8 mouse cellular contexts compared by ENCODE assay signal in the genomic region with DNA sequence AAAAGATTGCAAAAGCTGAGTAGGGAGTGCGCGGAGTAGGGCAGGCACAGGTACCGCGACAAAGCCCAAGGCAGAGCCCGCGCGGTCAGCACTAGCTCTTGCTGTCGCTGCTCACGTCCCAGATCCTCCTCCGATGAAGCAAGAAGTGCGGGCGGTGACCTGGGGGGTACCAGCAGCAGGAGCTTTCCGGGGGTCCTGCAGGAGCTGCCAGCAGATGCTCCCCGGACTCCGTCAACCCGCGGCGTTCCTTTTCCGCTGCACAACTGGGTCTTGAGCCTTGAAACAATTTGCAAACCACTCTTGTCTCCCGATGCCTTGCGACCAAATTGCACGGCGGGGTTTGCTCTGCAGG. TPM values are rescaled to one million over a fixed set of nuclear protein-coding genes. Genes with fewer than 3 reads are reported as not detected.
DNase-seq lines count a peak whose midpoint lies in the region; ATAC-seq and TF ChIP-seq lines count a peak whose summit lies in the region.

No protein-coding gene starts in this region.

- ATAC-seq in lung, embryonic 14.5 days (ENCODE audit: insufficient read depth) = peak; percentile 21
- peak; percentile 15 for ATAC-seq in common myeloid progenitor, adult 5-6 weeks (replicated peaks; ENCODE audit: low read depth, poor library complexity, severe bottlenecking)
- ATAC-seq in heart, embryonic 14.5 days (ENCODE audit: insufficient number of reproducible peaks, insufficient read depth, low FRiP score, low read depth) = no peak; the same call in 1 of the 2 replicates
- ATAC-seq in limb, embryonic 12.5 days (ENCODE audit: insufficient number of reproducible peaks, insufficient read depth, low FRiP score, low TSS enrichment, low read depth) = peak; percentile 38
- peak; percentile 57 for ATAC-seq in midbrain, embryonic 15.5 days (replicated peaks)

- WGBS in lung, embryonic 14.5 days = under 1% methylated on average over 23 of the region's 23 CpGs
- WGBS in heart, embryonic 14.5 days = under 1% methylated on average over 23 of the region's 23 CpGs
- WGBS in limb, embryonic 12.5 days = under 1% methylated on average over 23 of the region's 23 CpGs
- under 1% methylated on average over 23 of the region's 23 CpGs for WGBS in midbrain, embryonic 15.5 days

- H3K36me3 ChIP-seq in lung, embryonic 14.5 days (ENCODE audit: insufficient read depth) = no peaks in the 10 kb centered on the region
- H3K36me3 ChIP-seq in heart, embryonic 14.5 days (ENCODE audit: control insufficient read depth, insufficient read depth, low read length) = no peaks in the 10 kb centered on the region
- H3K36me3 ChIP-seq in limb, embryonic 12.5 days = no peaks in the 10 kb centered on the region
- H3K36me3 ChIP-seq in midbrain, embryonic 15.5 days (replicated peaks) = no peaks in the 10 kb centered on the region
- no peaks in the 10 kb centered on the region for H3K36me3 ChIP-seq in testis, adult 2 months (ENCODE audit: control insufficient read depth, insufficient read depth, low read length)

- H3K4me2 ChIP-seq in lung, embryonic 14.5 days = peak overlapping the region; percentile 68
- H3K4me2 ChIP-seq in heart, embryonic 14.5 days (ENCODE audit: low read length) = peak overlapping the region; percentile 80
- peak overlapping the region; percentile 72 for H3K4me2 ChIP-seq in limb, embryonic 12.5 days
- peak overlapping the region; percentile 62 for H3K4me2 ChIP-seq in midbrain, embryonic 15.5 days

- H3K27ac ChIP-seq in lung, embryonic 14.5 days (ENCODE audit: low read depth) = peak overlapping the region; percentile 93
- H3K27ac ChIP-seq in heart, embryonic 14.5 days (replicated peaks in 1 of 2; ENCODE audit: control insufficient read depth in 1 of 2, insufficient read depth in 1 of 2, low read depth in 2 of 2, low read length in 2 of 2) = peak overlapping the region; percentile 97 to 98
- peak overlapping the region; percentile 96 for H3K27ac ChIP-seq in limb, embryonic 12.5 days
- H3K27ac ChIP-seq in midbrain, embryonic 15.5 days = peak overlapping the region; percentile 98
- H3K27ac ChIP-seq in testis, adult 2 months (ENCODE audit: control insufficient read depth, insufficient read depth, low read depth, low read length) = peak overlapping the region; percentile 79

- DNase-seq in lung, embryonic 14.5 days = no peak
- no peak for DNase-seq in lung, postnatal 25 days (ENCODE audit: low spot score)
- no peak for DNase-seq in natural killer cell, adult 2 months (ENCODE audit: low spot score in 2 of 2)

- H3K4me3 ChIP-seq in lung, embryonic 14.5 days (ENCODE audit: low read depth, low read length) = peak overlapping the region; percentile 65
- H3K4me3 ChIP-seq in heart, embryonic 14.5 days (ENCODE audit: control insufficient read depth in 1 of 2, insufficient read depth in 1 of 2, low read depth in 1 of 2, low read length in 2 of 2) = peak overlapping the region; percentile 67 to 77
- H3K4me3 ChIP-seq in limb, embryonic 12.5 days (replicated peaks) = peak overlapping the region; percentile 78
- H3K4me3 ChIP-seq in midbrain, embryonic 15.5 days = peak overlapping the region; percentile 99
- peak overlapping the region; percentile 72 for H3K4me3 ChIP-seq in testis, adult 2 months (ENCODE audit: control insufficient read depth, low read depth, low read length)

- no peaks in the 10 kb centered on the region for H3K27me3 ChIP-seq in lung, embryonic 14.5 days (ENCODE audit: insufficient read depth, low read length)
- no peaks in the 10 kb centered on the region for H3K27me3 ChIP-seq in heart, embryonic 14.5 days (ENCODE audit: control insufficient read depth, insufficient read depth, low read length)
- no peaks in the 10 kb centered on the region for H3K27me3 ChIP-seq in limb, embryonic 12.5 days
- no peaks in the 10 kb centered on the region for H3K27me3 ChIP-seq in midbrain, embryonic 15.5 days (replicated peaks)
- H3K27me3 ChIP-seq in testis, adult 2 months (ENCODE audit: control insufficient read depth, insufficient read depth, low read length) = no peaks in the 10 kb centered on the region; the same call in 1 of the 2 replicates

- TF ChIP-seq CTCF in lung, embryonic 14.5 days (IDR thresholded peaks at IDR 0.05; ENCODE audit: low read depth) = no peak
- TF ChIP-seq CTCF in testis, adult 2 months (IDR thresholded peaks at IDR 0.05; ENCODE audit: control insufficient read depth, insufficient read depth, insufficient replicate concordance, low read depth, low read length) = no peak

- peak overlapping the region; percentile 82 for H3K9ac ChIP-seq in lung, embryonic 14.5 days
- peak overlapping the region; percentile 88 for H3K9ac ChIP-seq in heart, embryonic 14.5 days (ENCODE audit: low read length)
- H3K9ac ChIP-seq in limb, embryonic 12.5 days (replicated peaks) = peak overlapping the region; percentile 92
- peak overlapping the region; percentile 100 for H3K9ac ChIP-seq in midbrain, embryonic 15.5 days

- peaks cover 4% of the 10 kb centered on the region; the same call in 1 of the 2 replicates for H3K4me1 ChIP-seq in lung, embryonic 14.5 days (ENCODE audit: insufficient read depth)
- peaks cover 9 to 25% of the 10 kb centered on the region in 2 experiments for H3K4me1 ChIP-seq in heart, embryonic 14.5 days (ENCODE audit: control insufficient read depth in 2 of 2, insufficient read depth in 2 of 2, low read length in 2 of 2)
- H3K4me1 ChIP-seq in limb, embryonic 12.5 days (replicated peaks) = peaks cover 24% of the 10 kb centered on the region
- H3K4me1 ChIP-seq in midbrain, embryonic 15.5 days = peaks cover 15% of the 10 kb centered on the region
- H3K4me1 ChIP-seq in testis, adult 2 months (ENCODE audit: control insufficient read depth, insufficient read depth, low read length) = peaks cover 18% of the 10 kb centered on the region

- H3K9me3 ChIP-seq in lung, embryonic 14.5 days (ENCODE audit: low read depth, low read length) = no peaks in the 10 kb centered on the region
- H3K9me3 ChIP-seq in heart, embryonic 14.5 days (ENCODE audit: control insufficient read depth, low read length) = no peaks in the 10 kb centered on the region
- H3K9me3 ChIP-seq in limb, embryonic 12.5 days = no peaks in the 10 kb centered on the region
- H3K9me3 ChIP-seq in midbrain, embryonic 15.5 days = no peaks in the 10 kb centered on the region

- no peak for TF ChIP-seq POLR2A in testis, adult 2 months (IDR thresholded peaks at IDR 0.05; ENCODE audit: control insufficient read depth, low read depth, low read length)

RNA-seq across cellular contexts. Expression of a gene that starts 0.5 kb away (rescaled TPM):
- polyA plus RNA-seq in lung, embryonic 14.5 days (2014; fragmentation: Nextera tagmentation; extraction: Ambion mirVana) = 20.8 TPM in 2 replicates
- 17.9 and 20.4 TPM in 2 replicates for total RNA-seq in common myeloid progenitor, adult 5-6 weeks (2017)
- 55.5 and 62.3 TPM in 2 replicates for polyA plus RNA-seq in heart, embryonic 14.5 days (2014; fragmentation: Nextera tagmentation; extraction: Ambion mirVana)
- 69.1 and 73.6 TPM in 2 replicates for polyA plus RNA-seq in limb, embryonic 12.5 days (2016; fragmentation: Nextera tagmentation; extraction: Ambion mirVana)
- polyA plus RNA-seq in midbrain, embryonic 15.5 days (2015; fragmentation: Nextera tagmentation; extraction: Ambion mirVana) = 131 and 148 TPM in 2 replicates
- polyA plus RNA-seq in testis, adult 2 months (2012; rRNA removed) = 0.94 and 1.2 TPM in 2 replicates
